Mouse (Mus musculus) left cerebral cortex, adult 9 months (tissue): ENCODE data around the gene Olfr1444.

Source experiments
- DNase-seq, 2 experiments: peaks; one replicate each; pipeline ENCODE4 v3.0.0; 2022; ENCODE audit warnings: low spot score in 2 of 2

Olfr1444 gene

GRCm38 (mm10) chr19:12856983-12857382, at the start of gene Olfr1444:
Olfr1444 (plus strand) TSS chr19:12857283.
- no peak for DNase-seq

- DNase-seq: no peak
These were observed 44.3 kb upstream of the Olfr1444 start for GRCm38 (mm10) chr19:12812644-12813364.

GRCm38 (mm10) chr19:12813883-12814282, 43.2 kb upstream of the Olfr1444 start:
- no peak for DNase-seq

- no peak for DNase-seq
These were observed 38.6 kb upstream of the Olfr1444 start for GRCm38 (mm10) chr19:12818507-12818906.

- peak in 1 of 2 experiments; percentile 14 for DNase-seq
These were observed 36.7 kb upstream of the Olfr1444 start for GRCm38 (mm10) chr19:12820383-12820782.

- no peak for DNase-seq
These were observed 32.5 kb upstream of the Olfr1444 start for GRCm38 (mm10) chr19:12824549-12824948.

- DNase-seq: no peak
These were observed 26.2 kb upstream of the Olfr1444 start for GRCm38 (mm10) chr19:12830823-12831430.

- no peak for DNase-seq
These were observed 25.5 kb upstream of the Olfr1444 start for GRCm38 (mm10) chr19:12831559-12831958.

- DNase-seq: peak in 1 of 2 experiments; percentile 7
These were observed 23.5 kb upstream of the Olfr1444 start for GRCm38 (mm10) chr19:12833625-12834024.

- no peak for DNase-seq
These were observed 18.6 kb upstream of the Olfr1444 start for GRCm38 (mm10) chr19:12838507-12838906.

GRCm38 (mm10) chr19:12846382-12846781, 10.7 kb upstream of the Olfr1444 start, which contains the start of gene Gm5244:
Gm5244 (plus strand) TSS chr19:12846682.
- DNase-seq: no peak

GRCm38 (mm10) chr19:12883555-12883954, 26.5 kb downstream of the Olfr1444 start, which contains the start of gene Olfr1445:
Olfr1445 (plus strand) TSS chr19:12883855.
- no peak for DNase-seq

GRCm38 (mm10) chr19:12893424-12893823, 36.3 kb downstream of the Olfr1444 start, which contains the start of gene Olfr1446:
Olfr1446 (minus strand) TSS chr19:12893524.
- DNase-seq: no peak

- no peak for DNase-seq
These were observed 46.6 kb downstream of the Olfr1444 start, which contains the start of gene Olfr1447 for GRCm38 (mm10) chr19:12903643-12904042. Olfr1447 (minus strand) TSS chr19:12903743.
